Mouse (Mus musculus): ENCODE measurements around the gene Ptprd. TPM values are rescaled to one million over a fixed set of nuclear protein-coding genes. Genes with fewer than 3 reads are reported as not detected.

Ptprd gene
- polyA plus RNA-seq, 1 experiment: 7.4 TPM

DNA sequence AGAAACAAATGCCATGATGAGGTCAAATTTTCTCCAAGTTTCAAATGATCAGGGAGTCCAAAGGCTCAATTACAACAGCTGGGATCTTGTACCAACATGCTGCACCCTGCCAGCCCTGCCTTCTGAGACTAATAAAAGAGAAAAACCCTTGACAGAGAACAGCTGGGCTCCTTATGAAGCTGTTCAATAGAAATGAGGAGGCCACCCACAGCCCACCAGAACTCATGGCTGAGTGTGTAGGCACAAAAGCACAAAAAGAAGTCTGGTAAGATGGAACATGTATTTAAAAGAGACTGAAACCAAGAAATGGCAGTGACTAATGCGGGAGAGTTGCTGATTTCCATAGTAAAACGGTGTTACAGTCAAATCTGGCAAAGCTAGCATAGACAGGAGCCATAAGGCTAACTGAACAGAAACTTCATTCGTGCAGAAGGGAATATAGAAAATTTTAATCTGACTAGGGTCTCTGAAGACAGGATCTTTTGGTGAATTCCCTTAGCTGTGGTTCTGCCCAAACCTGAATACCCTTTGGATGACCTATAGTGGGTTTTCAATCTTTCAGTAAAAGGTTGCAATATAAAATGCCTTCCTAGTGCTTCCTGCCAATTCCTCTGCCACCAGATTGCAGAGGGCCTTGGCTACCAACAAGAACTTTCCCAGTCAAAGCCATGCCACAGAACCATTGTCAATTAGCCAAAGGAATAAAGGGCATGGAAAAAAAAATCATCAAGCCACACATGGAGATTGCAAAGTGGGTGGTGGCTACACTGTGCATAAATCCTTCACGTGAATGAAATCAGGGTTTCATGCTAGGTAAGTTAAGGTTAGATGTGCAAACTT, 1841.5 kb downstream of the Ptprd start:
- Histone ChIP-seq H3K4me3 (replicated peaks; ENCODE audit: control insufficient read depth, low read depth, low read length) (no peak overlapping the region), H3K4me1 (ENCODE audit: control insufficient read depth, insufficient read depth, low read length) (no peaks in the 10 kb centered on the region), H3K27ac (ENCODE audit: control insufficient read depth, insufficient read depth, low read depth, low read length, poor library complexity) (no peak overlapping the region)
- TF ChIP-seq CTCF (IDR thresholded peaks at IDR 0.05; ENCODE audit: control insufficient read depth, insufficient read depth, low read length) (no peak), POLR2A (IDR thresholded peaks at IDR 0.05; ENCODE audit: borderline replicate concordance, control insufficient read depth, low read depth, low read length) (no peak)
- 72% methylated on average over 4 of the region's 4 CpGs for WGBS

DNA sequence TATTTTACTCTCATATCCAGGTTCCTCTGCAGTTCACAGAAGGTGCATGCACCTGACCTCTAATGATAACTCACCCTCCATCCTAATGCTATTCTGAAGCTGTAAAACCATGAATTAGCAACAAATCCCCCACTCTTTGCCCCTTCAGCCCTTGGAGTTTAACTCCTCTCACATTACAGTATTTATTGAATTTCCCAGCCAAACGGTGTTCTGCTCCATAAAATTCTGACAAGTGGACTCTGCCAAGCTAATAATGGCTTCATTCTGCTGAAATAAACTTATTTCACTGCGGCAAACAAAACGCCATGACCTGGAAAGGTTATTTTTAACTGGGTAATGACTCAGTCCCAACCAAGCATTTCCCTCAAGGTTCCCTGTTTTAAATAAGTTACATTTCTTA, 1842.7 kb downstream of the Ptprd start:
- no peak for TF ChIP-seq POLR2A (IDR thresholded peaks at IDR 0.05; ENCODE audit: borderline replicate concordance, control insufficient read depth, low read depth, low read length)
- TF ChIP-seq CTCF (IDR thresholded peaks at IDR 0.05; ENCODE audit: control insufficient read depth, insufficient read depth, low read length): no peak
- Histone ChIP-seq H3K4me1 (ENCODE audit: control insufficient read depth, insufficient read depth, low read length) (no peaks in the 10 kb centered on the region), H3K27ac (ENCODE audit: control insufficient read depth, insufficient read depth, low read depth, low read length, poor library complexity) (no peak overlapping the region), H3K4me3 (replicated peaks; ENCODE audit: control insufficient read depth, low read depth, low read length) (no peak overlapping the region)
- WGBS: 71% methylated on average over 3 of the region's 3 CpGs

GRCm38 (mm10) chr4:76368291-76368690, 1843.5 kb downstream of the Ptprd start:
- 71% methylated on average over 2 of the region's 2 CpGs for WGBS

GRCm38 (mm10) chr4:76367285-76367684, 1844.5 kb downstream of the Ptprd start:
- WGBS: 59% methylated on average over 3 of the region's 3 CpGs
- Histone ChIP-seq H3K27ac (ENCODE audit: control insufficient read depth, insufficient read depth, low read depth, low read length, poor library complexity) (no peak overlapping the region), H3K4me1 (ENCODE audit: control insufficient read depth, insufficient read depth, low read length) (no peaks in the 10 kb centered on the region), H3K4me3 (replicated peaks; ENCODE audit: control insufficient read depth, low read depth, low read length) (no peak overlapping the region)
- no peak for TF ChIP-seq POLR2A (IDR thresholded peaks at IDR 0.05; ENCODE audit: borderline replicate concordance, control insufficient read depth, low read depth, low read length)

More at GRCm38 (mm10) chr4:76368291-76368690, 1843.5 kb downstream of the Ptprd start:
- TF ChIP-seq CTCF (IDR thresholded peaks at IDR 0.05; ENCODE audit: control insufficient read depth, insufficient read depth, low read length) (no peak), POLR2A (IDR thresholded peaks at IDR 0.05; ENCODE audit: borderline replicate concordance, control insufficient read depth, low read depth, low read length) (no peak)
- Histone ChIP-seq H3K4me3 (replicated peaks; ENCODE audit: control insufficient read depth, low read depth, low read length) (no peak overlapping the region), H3K4me1 (ENCODE audit: control insufficient read depth, insufficient read depth, low read length) (no peaks in the 10 kb centered on the region), H3K27ac (ENCODE audit: control insufficient read depth, insufficient read depth, low read depth, low read length, poor library complexity) (no peak overlapping the region)

- no peak overlapping the region for H3K27ac ChIP-seq (ENCODE audit: control insufficient read depth, insufficient read depth, low read depth, low read length, poor library complexity)
- 75% methylated on average over 4 of the region's 4 CpGs for WGBS
- no peak for TF ChIP-seq CTCF (IDR thresholded peaks at IDR 0.05; ENCODE audit: control insufficient read depth, insufficient read depth, low read length)
- TF ChIP-seq POLR2A (IDR thresholded peaks at IDR 0.05; ENCODE audit: borderline replicate concordance, control insufficient read depth, low read depth, low read length): no peak
- no peaks in the 10 kb centered on the region for H3K4me1 ChIP-seq (ENCODE audit: control insufficient read depth, insufficient read depth, low read length)
- H3K4me3 ChIP-seq (replicated peaks; ENCODE audit: control insufficient read depth, low read depth, low read length): no peak overlapping the region
Measured at GRCm38 (mm10) chr4:76365871-76366270, 1845.9 kb downstream of the Ptprd start.

- 42% methylated on average over 1 of the region's 1 CpGs for WGBS
- Histone ChIP-seq H3K4me1 (ENCODE audit: control insufficient read depth, insufficient read depth, low read length) (no peaks in the 10 kb centered on the region; the same call in 1 of the 2 replicates), H3K27ac (ENCODE audit: control insufficient read depth, insufficient read depth, low read depth, low read length, poor library complexity) (no peak overlapping the region), H3K4me3 (replicated peaks; ENCODE audit: control insufficient read depth, low read depth, low read length) (no peak overlapping the region)
- no peak for TF ChIP-seq CTCF (IDR thresholded peaks at IDR 0.05; ENCODE audit: control insufficient read depth, insufficient read depth, low read length)
- no peak for TF ChIP-seq POLR2A (IDR thresholded peaks at IDR 0.05; ENCODE audit: borderline replicate concordance, control insufficient read depth, low read depth, low read length)
Measured at GRCm38 (mm10) chr4:76361546-76361945, 1850.2 kb downstream of the Ptprd start.

- no peak overlapping the region for H3K4me3 ChIP-seq (replicated peaks; ENCODE audit: control insufficient read depth, low read depth, low read length)
- H3K27ac ChIP-seq (ENCODE audit: control insufficient read depth, insufficient read depth, low read depth, low read length, poor library complexity): no peak overlapping the region
- no peaks in the 10 kb centered on the region for H3K4me1 ChIP-seq (ENCODE audit: control insufficient read depth, insufficient read depth, low read length)
- TF ChIP-seq CTCF (IDR thresholded peaks at IDR 0.05; ENCODE audit: control insufficient read depth, insufficient read depth, low read length): no peak
- TF ChIP-seq POLR2A (IDR thresholded peaks at IDR 0.05; ENCODE audit: borderline replicate concordance, control insufficient read depth, low read depth, low read length): no peak
- 60% methylated on average over 2 of the region's 2 CpGs for WGBS
Measured at GRCm38 (mm10) chr4:76354167-76354566, 1857.6 kb downstream of the Ptprd start.

- 65% methylated on average over 1 of the region's 1 CpGs for WGBS
- no peak overlapping the region for H3K4me3 ChIP-seq (replicated peaks; ENCODE audit: control insufficient read depth, low read depth, low read length)
- TF ChIP-seq CTCF (IDR thresholded peaks at IDR 0.05; ENCODE audit: control insufficient read depth, insufficient read depth, low read length) (no peak), POLR2A (IDR thresholded peaks at IDR 0.05; ENCODE audit: borderline replicate concordance, control insufficient read depth, low read depth, low read length) (no peak)
- H3K4me1 ChIP-seq (ENCODE audit: control insufficient read depth, insufficient read depth, low read length): no peaks in the 10 kb centered on the region
- no peak overlapping the region for H3K27ac ChIP-seq (ENCODE audit: control insufficient read depth, insufficient read depth, low read depth, low read length, poor library complexity)
Measured at GRCm38 (mm10) chr4:76352468-76352867, 1859.3 kb downstream of the Ptprd start.
